Mouse (Mus musculus) midbrain, embryonic 12.5 days (tissue): ENCODE data around the gene Rabgap1. TPM values are rescaled to one million over a fixed set of nuclear protein-coding genes. Genes with fewer than 3 reads are reported as not detected.

ENCODE experiments used
- ATAC-seq: fragments of 200-750 bp; cut with Nextera tagmentation; 2 replicates; pipeline ENCODE4 v1.8.0; 2017; ENCODE audit warnings: low read depth, moderate TSS enrichment, moderate library complexity; ENCODE audit not compliant: low FRiP score
- H3K27ac ChIP-seq: fragments of 300-500 bp; sonication (generic); replicated peaks from 2 replicates; pipeline ENCODE4 v1.5.1; 2016; ENCODE audit warnings: mild to moderate bottlenecking
- H3K27me3 ChIP-seq: fragments of 300-500 bp; sonication (generic); 2 replicates; pipeline ENCODE4 v1.6.1; 2016; ENCODE audit warnings: mild to moderate bottlenecking
- H3K36me3 ChIP-seq: fragments of 300-500 bp; sonication (generic); 2 replicates; pipeline ENCODE4 v1.6.1; 2016
- H3K4me1 ChIP-seq: fragments of 300-500 bp; sonication (generic); 2 replicates; pipeline ENCODE4 v1.6.1; 2016
- H3K4me2 ChIP-seq: fragments of 300-500 bp; sonication (generic); replicated peaks from 2 replicates; pipeline ENCODE4 v1.6.1; 2016; ENCODE audit warnings: mild to moderate bottlenecking, moderate library complexity
- H3K4me3 ChIP-seq: fragments of 300-500 bp; sonication (generic); 2 replicates; pipeline ENCODE4 v1.5.1; 2016; ENCODE audit warnings: mild to moderate bottlenecking
- H3K9ac ChIP-seq: fragments of 300-500 bp; sonication (generic); replicated peaks from 2 replicates; pipeline ENCODE4 v1.6.1; 2016; ENCODE audit warnings: mild to moderate bottlenecking, moderate library complexity
- H3K9me3 ChIP-seq: fragments of 300-500 bp; sonication (generic); 2 replicates; pipeline ENCODE4 v1.6.1; 2016; ENCODE audit warnings: mild to moderate bottlenecking
- WGBS: fragments of 180-500 bp; shearing (Covaris S2); methylation state at CpG from one replicate; pipeline ENCODE4 v1.1.7; 2016; 5-methylcytosine and 5-hydroxymethylcytosine counted together
- polyA plus RNA-seq: library from polyadenylated mRNA; unstranded; fragments of >200 nt; fragmentation: Nextera tagmentation; extraction: Ambion mirVana; gene quantifications from 2 replicates; pipeline ENCODE4 v1.2.1, GENCODE M21; 2016

Rabgap1 gene
- 65.5 and 70.5 TPM in 2 replicates for polyA plus RNA-seq

DNA sequence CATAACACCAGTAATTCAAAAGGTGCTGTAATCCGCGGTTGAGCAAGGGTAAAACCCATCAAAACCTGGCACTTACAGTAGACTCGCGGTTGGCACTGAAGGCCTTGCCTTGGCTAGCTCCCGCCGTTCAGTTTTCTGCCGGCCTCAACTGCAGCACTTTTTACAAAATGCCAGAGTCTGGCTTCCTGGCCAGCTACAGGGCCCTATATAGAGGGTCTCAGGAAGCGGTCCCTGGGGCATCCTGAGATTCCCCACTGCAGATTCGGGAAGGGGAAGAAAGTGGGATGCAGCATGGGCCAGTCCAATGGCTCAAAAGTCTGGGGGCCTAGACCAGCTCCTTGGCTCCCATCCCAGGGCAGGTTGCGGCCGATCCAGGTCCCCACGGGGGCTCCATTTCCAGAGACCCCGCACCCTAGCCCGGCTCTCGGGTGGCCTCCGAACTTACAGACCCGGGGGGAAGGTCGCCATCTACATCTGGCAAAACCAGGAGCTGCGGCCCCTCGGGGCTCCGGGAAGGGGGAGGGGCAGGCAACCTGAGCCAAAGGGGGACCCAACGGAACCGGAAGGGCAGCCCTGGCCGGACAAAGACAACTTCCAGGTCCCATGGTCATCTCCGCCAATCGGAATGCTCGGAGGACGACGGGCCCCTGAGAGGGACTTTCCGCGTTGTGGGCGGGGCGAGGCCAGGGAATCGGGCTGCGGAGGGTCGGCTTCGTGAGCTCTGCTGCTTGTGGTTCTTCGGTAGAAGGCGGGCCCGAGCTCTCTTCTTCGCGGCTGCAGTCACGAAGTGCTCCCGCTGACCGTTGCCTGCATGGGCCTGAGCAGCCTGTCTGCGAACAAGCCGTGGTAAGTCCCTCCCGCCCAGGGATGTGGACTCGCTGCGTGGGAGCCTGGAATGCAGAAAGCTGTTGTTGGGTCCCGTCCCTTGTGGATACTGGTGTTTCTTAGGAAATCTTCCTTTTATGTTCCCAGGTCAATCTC, at the start of gene Rabgap1, which contains the start of the genes Zbtb26 and Zbtb6:
Rabgap1 (plus strand) TSS at position 669 of the 981 bp plus-strand sequence.
Zbtb26 (minus strand) TSS at position 525 of the 981 bp plus-strand sequence.
Zbtb6 (minus strand) TSS at position 561 of the 981 bp plus-strand sequence.
- WGBS: under 1% methylated on average over 51 of the region's 51 CpGs
- Histone ChIP-seq H3K4me1 (peaks cover 17% of the 10 kb centered on the region), H3K27ac (peak within 1 kb of the TSS; percentile 87), H3K27me3 (no peaks in the 10 kb centered on the region), H3K4me3 (peak within 1 kb of the TSS; percentile 86), H3K9me3 (no peaks in the 10 kb centered on the region), H3K9ac (peak within 1 kb of the TSS; percentile 95), H3K4me2 (peak within 1 kb of the TSS; percentile 74), H3K36me3 (peaks cover 3% of the 10 kb centered on the region; the same call in 1 of the 2 replicates)
- ATAC-seq: peak; percentile 99

DNA sequence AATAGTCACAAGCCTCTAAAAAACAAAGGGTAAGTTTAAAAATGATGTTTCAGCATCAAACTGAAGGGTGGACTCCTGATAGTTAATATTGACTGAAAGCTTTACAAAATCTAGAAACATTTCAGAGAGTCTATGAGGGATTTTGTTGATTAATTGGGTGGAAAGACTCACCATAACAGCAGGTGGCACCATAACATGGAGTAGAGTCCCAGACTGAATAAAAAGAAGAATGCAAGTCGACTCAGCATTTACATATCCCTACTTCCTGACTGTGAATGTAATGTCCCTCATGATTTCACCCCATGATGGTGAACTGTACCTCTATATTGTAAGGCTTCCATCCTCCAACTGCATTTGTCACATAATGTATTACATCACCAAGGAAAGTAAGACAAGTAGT, 47.5 kb upstream of the Rabgap1 start:
- H3K4me1 ChIP-seq: no peaks in the 10 kb centered on the region
- no peaks in the 10 kb centered on the region for H3K9me3 ChIP-seq
- no peaks in the 10 kb centered on the region for H3K27me3 ChIP-seq
- no peak overlapping the region for H3K27ac ChIP-seq
- no peak for ATAC-seq
- H3K4me3 ChIP-seq: no peak overlapping the region
- peaks cover 58% of the 10 kb centered on the region for H3K36me3 ChIP-seq
- no peak overlapping the region for H3K4me2 ChIP-seq
- WGBS: 83% methylated on average over 1 of the region's 1 CpGs
- H3K9ac ChIP-seq: no peak overlapping the region

DNA sequence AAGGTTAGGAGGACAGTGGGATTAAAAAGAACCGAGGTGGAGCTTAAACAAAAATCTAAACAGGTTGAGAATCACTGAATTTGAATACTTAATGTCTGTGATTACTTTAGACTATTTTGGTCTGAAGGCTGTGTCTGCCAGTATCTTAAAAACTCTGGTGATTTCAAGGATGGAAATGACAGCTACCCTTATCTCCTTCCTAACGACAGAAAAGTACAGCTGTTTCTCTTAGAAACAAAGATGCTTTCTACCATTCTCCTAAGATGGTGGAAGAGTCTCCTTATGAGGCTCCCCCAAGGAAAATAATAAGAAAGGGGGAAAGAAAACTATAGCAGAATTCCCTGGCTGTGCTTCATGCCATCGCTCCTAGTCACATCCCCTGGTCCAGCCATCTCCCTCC, 21.2 kb upstream of the Rabgap1 start:
- Histone ChIP-seq H3K9me3 (no peaks in the 10 kb centered on the region), H3K27me3 (no peaks in the 10 kb centered on the region), H3K9ac (peak overlapping the region; percentile 99), H3K4me1 (peaks cover 9% of the 10 kb centered on the region), H3K36me3 (0 out of 2 replicates have a peak, but pooled peaks cover 2% of the 10 kb centered on the region), H3K4me3 (peak overlapping the region; percentile 99), H3K27ac (peak overlapping the region; percentile 98), H3K4me2 (peak overlapping the region; percentile 74)
- 7% methylated on average over 3 of the region's 3 CpGs for WGBS
- ATAC-seq: no peak

DNA sequence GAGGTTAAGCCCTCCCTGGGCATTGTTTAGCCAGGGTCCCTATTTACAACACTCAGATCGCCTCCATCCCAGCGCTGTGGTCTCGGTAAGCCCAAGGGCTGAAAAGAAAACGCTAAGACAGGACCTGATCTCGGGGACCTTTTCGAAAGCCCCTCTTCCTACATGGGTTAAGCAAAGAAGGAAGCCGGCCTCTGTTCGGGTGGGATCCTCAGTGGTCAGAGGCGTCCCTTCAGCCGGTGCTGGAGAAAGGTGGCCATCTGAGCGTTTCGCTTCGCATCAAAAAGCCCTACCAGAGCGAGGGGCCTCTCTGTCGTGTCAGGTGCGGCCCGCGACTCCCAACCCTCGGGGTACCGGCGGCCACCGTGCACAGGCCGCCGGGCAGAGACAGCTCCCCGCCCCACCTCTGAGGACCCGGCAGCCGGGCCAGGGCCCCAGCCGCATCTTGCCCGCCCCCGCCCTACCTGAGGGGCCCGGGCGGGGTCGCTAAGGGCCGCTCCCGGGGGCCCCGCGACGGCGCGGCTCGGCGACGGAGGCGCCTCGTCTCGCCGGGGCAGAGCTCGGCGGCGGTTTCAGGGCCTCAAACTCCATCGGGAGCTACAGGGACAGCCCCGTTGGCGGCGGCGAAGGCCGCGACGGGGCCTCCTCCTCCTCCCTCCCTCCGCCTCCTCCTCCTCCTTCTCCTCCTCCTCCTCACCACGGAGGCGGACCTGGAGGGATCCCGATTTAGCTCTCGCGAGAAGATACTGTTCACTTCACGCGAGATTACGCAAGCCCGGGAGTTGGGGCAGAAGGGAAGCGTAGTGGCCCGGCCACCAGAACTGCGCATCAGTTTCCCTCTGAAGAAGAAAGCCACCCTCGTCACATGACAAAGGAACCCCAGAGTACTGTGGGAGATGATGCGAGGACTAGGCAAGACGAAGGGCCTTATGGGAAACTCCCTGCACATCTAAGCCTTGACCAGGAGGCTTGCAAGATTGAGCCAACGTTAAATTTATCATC, 20.5 kb upstream of the Rabgap1 start, which contains the start of gene Rc3h2:
Rc3h2 (minus strand) TSS at position 598 of the 999 bp plus-strand sequence.
- 0 out of 2 replicates have a peak, but pooled peaks cover 2% of the 10 kb centered on the region for H3K36me3 ChIP-seq
- H3K27me3 ChIP-seq: no peaks in the 10 kb centered on the region
- H3K27ac ChIP-seq: peak within 1 kb of the TSS; percentile 98
- no peaks in the 10 kb centered on the region for H3K9me3 ChIP-seq
- peak; percentile 99 for ATAC-seq
- H3K4me1 ChIP-seq: peaks cover 9% of the 10 kb centered on the region
- H3K9ac ChIP-seq: peak within 1 kb of the TSS; percentile 99
- H3K4me2 ChIP-seq: peak within 1 kb of the TSS; percentile 74
- WGBS: under 1% methylated on average over 44 of the region's 75 CpGs
- H3K4me3 ChIP-seq: peak within 1 kb of the TSS; percentile 99

DNA sequence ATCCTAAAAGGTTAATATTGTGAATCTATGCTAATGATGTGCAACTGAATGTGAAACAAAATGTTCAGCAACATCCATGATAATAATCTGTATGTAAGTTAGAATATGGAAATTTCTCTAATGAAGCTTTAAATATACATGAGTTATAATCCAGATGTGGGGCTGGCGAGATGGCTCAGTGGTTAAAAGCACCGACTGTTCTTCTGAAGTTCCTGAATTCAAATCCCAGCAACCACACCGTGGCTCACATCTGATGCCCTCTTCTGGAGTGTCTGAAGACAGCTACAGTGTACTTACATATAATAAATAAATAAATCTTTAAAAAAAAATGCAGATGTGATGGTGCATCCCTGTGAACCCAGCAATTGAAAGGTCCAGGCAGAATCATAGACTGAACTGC, 19.4 kb upstream of the Rabgap1 start:
- H3K4me1 ChIP-seq: peaks cover 9% of the 10 kb centered on the region
- WGBS: 53% methylated on average over 3 of the region's 3 CpGs
- peaks cover 8% of the 10 kb centered on the region for H3K36me3 ChIP-seq
- no peak overlapping the region for H3K4me3 ChIP-seq
- H3K4me2 ChIP-seq: no peak overlapping the region
- no peaks in the 10 kb centered on the region for H3K27me3 ChIP-seq
- H3K27ac ChIP-seq: no peak overlapping the region
- no peak overlapping the region for H3K9ac ChIP-seq
- H3K9me3 ChIP-seq: no peaks in the 10 kb centered on the region
- ATAC-seq: no peak

DNA sequence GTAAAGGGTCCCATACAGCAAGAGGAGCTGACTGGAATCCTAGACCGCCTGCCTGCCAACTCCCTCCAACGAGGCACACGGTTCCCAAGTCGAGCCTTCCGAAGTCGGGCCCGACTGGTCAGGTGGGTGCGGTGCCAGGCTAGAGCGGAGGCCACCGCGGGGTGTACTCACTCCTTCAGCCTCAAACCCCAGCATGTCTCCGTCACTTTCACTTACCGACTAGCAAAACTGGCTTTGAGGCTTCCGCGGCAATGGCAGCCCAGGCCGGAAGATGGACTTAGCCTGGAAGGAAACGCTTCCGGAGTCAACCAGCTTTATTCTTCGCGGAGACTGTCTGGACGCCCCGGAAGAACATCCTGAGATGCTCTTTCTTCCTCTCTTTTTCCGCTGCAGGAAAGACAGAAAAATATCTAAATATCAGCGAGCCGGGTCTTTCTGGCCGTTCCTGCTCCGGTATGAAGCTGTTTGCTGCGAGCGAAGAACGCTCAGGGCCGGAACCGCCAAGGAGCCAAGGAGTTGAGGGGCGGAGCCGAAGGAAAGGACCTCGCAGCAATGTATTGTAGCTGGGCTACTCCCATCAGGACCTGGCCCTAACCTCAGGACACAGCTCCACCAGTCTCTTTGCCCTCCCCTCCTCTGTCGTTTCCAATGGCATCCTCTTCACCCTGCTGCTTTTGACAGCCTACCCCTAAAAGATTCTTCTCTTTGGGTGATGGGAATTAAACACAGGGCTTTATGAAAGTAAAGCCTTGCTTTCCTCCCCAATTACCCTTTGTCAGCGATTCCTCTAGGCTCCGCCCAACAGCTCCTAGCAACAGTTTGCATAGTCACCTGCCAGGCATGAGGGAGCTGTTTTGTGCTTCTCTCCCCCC, 12.2 kb upstream of the Rabgap1 start:
- peak overlapping the region; percentile 99 for H3K27ac ChIP-seq
- peak overlapping the region; percentile 75 for H3K9ac ChIP-seq
- H3K4me2 ChIP-seq: peak overlapping the region; percentile 85
- H3K4me1 ChIP-seq: peaks cover 15% of the 10 kb centered on the region
- H3K4me3 ChIP-seq: peak overlapping the region; percentile 71
- H3K27me3 ChIP-seq: no peaks in the 10 kb centered on the region
- under 1% methylated on average over 38 of the region's 38 CpGs for WGBS
- peak; percentile 95 for ATAC-seq
- H3K9me3 ChIP-seq: no peaks in the 10 kb centered on the region
- peaks cover 19% of the 10 kb centered on the region for H3K36me3 ChIP-seq

DNA sequence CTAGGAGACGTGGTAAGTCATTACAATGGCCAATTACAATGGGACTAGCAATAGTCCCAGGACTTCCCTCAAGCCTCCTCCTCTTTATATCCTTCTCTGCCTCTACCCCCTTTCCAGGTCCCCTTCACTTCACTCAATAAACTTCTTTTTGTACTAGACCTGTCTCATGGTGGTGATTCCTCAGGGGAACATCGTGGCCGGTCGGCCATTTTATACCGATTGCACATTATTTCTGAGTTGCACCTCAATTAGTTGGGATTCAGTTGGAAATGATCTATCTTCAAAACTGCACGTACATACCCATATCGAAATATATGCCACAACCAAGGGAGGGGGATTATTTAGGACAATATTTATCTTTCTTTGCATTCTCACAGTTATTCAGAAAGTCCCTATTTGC, 11.5 kb upstream of the Rabgap1 start:
- Histone ChIP-seq H3K9me3 (no peaks in the 10 kb centered on the region), H3K27me3 (no peaks in the 10 kb centered on the region), H3K36me3 (peaks cover 25% of the 10 kb centered on the region), H3K4me2 (peak overlapping the region; percentile 85), H3K27ac (peak overlapping the region; percentile 99), H3K4me1 (peaks cover 15% of the 10 kb centered on the region), H3K9ac (peak overlapping the region; percentile 75), H3K4me3 (peak overlapping the region; percentile 71)
- peak; percentile 24; the same call in 1 of the 2 replicates for ATAC-seq
- 27% methylated on average over 7 of the region's 7 CpGs for WGBS

DNA sequence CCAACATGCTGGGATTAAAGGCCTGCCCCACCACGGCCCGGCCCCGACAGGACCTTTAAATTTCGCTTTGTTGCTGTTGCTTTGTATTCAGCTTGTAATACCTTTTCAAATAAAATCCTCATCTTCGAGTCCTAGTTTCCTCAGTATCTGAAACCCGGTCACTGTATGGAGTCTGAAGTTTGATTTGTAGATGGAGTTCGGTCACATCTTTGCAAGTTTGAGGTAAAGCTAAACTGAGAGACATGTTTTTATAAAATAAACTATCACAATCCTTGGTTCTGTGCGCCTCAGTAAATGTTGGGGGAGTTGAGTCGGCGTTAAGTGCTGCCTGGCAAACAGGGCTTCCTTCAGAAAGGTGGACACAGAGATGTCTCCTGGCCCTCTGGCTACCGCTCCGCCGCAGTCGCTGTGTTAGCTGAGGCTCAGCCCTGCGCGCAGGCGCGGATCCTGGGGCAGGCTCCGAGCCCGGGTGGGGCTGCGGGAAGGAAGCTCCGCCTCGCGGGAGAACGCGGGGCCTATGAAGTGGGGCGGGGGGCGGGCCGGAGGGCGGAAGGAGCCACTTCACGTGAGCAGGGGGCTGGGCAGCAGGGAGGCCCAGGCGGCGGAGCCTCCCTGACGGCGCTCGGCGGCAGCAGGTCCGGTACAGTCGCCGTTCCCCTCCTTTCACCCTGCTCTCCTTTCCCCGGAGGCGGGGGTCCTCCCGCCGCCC, 8.7 kb downstream of the Rabgap1 start:
- Histone ChIP-seq H3K36me3 (no peaks in the 10 kb centered on the region), H3K27me3 (no peaks in the 10 kb centered on the region), H3K9ac (peak overlapping the region; percentile 95), H3K9me3 (no peaks in the 10 kb centered on the region), H3K4me3 (peak overlapping the region; percentile 95), H3K27ac (peak overlapping the region; percentile 85), H3K4me2 (peak overlapping the region; percentile 92), H3K4me1 (peaks cover 7% of the 10 kb centered on the region)
- WGBS: 8% methylated on average over 44 of the region's 44 CpGs
- ATAC-seq: peak; percentile 99

DNA sequence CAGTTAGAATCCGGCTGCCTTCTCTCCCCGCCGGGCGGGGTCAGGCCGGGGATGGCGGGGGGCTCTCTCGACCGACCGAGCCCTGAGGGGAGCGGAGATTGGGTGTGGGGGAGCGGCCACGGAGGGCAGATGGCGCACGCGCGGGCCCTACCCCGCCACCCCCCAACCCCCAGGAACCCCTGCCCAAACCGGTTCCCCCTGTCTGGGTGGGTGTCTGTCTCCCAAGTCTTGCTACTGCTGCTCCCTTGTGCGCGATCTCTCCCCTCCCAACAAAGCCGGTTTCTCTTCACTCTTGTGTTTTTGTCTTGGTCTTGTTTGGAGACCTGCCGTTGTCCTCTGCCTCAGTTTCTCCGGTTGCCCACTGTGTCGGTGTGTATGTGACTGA, 9.3 kb downstream of the Rabgap1 start:
- no peaks in the 10 kb centered on the region for H3K27me3 ChIP-seq
- no peaks in the 10 kb centered on the region for H3K36me3 ChIP-seq
- WGBS: under 1% methylated on average over 17 of the region's 24 CpGs
- peak overlapping the region; percentile 95 for H3K9ac ChIP-seq
- no peaks in the 10 kb centered on the region for H3K9me3 ChIP-seq
- peak overlapping the region; percentile 92 for H3K4me2 ChIP-seq
- ATAC-seq: peak; percentile 87
- H3K4me1 ChIP-seq: peaks cover 7% of the 10 kb centered on the region
- H3K27ac ChIP-seq: peak overlapping the region; percentile 85
- peak overlapping the region; percentile 95 for H3K4me3 ChIP-seq

DNA sequence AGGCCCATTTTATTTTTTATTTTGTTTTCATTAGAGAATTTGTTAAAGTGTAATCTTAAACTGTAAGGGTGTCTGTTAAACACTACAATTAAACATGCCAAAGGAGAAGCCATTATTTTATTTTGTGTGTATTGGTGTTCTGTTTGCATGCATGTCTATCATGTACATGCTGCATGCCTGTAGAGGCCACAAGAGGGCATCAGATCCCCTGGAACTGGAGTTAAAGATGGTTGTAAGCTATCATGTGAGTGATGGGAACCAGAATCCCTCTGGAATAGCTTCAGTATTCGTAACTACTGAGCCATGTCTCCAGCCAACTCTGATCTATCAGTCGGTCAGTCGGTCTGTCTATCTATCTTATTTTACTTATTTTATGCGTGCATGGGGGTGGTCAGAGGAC, 17.6 kb downstream of the Rabgap1 start:
- no peaks in the 10 kb centered on the region for H3K4me1 ChIP-seq
- H3K9ac ChIP-seq: no peak overlapping the region
- no peaks in the 10 kb centered on the region for H3K36me3 ChIP-seq
- ATAC-seq: no peak
- no peaks in the 10 kb centered on the region for H3K27me3 ChIP-seq
- H3K27ac ChIP-seq: no peak overlapping the region
- no peak overlapping the region for H3K4me3 ChIP-seq
- 98% methylated on average over 4 of the region's 4 CpGs for WGBS
- no peaks in the 10 kb centered on the region for H3K9me3 ChIP-seq
- no peak overlapping the region for H3K4me2 ChIP-seq
